Mouse (Mus musculus): ENCODE measurements around the gene Hdac9. TPM values are rescaled to one million over a fixed set of nuclear protein-coding genes. Genes with fewer than 3 reads are reported as not detected.

The Hdac9 gene
- total RNA-seq, 1 experiment from 2014 or later, result 0.88 TPM

DNA sequence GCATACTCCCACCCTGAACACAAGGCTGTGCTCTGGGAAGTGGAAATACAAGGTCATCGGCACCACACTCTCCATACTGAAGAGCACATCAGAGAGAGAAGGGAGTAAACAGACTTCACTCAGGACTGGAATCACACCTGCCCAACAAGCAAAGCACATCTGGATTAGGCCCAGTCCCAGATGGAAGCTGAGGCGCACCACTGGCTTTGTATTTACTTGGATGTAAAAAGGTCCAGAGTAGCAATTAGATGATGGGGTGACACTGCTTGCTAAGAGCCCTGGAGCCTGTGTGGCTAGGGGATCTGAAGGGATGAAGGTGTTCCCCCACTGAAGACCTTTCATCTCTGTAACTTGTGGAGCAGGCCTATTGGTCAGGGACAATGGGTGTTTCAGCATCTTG, 698.3 kb downstream of the Hdac9 start:
- DNase-seq, result no peak

- DNase-seq, result no peak
Observed at GRCm38 (mm10) chr12:34215023-34216020, 701.6 kb downstream of the Hdac9 start.

GRCm38 (mm10) chr12:34212162-34212561, 704.7 kb downstream of the Hdac9 start:
- no peak for DNase-seq

GRCm38 (mm10) chr12:34201471-34201870, 715.4 kb downstream of the Hdac9 start:
- DNase-seq, result no peak

- DNase-seq, result no peak
Observed at GRCm38 (mm10) chr12:34200030-34200446, 716.9 kb downstream of the Hdac9 start.

DNA sequence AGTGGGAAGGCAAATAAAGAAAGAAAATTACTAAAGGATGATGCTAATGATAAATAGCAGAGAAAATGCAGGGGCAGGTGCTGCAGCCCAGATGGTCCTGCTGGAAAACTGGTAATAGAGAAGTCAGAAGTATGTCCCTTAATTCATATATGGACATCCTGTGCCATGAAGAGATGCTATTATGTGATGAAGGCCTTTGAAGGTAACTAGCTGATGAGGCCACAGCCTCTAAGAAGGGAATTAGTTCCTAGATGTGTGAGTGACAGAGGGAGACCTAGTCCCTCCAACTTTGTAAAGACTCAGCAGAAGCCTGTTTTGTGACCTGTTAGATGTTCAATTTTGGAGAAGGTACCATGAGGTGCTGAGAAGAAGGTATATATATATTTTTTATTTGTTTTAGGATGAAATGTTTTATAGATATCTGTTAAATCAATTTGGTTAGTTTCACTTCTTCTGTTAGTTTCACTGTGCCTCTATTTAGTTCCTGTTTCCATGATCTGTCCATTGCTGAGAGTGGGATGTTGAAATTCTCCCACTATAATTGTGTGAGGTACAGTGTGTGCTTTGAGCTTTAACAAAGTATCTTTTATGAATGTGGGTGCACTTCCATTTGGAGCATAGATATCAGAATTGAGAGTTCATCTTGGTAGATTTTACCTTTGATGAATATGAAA, 721.6 kb downstream of the Hdac9 start:
- no peak for DNase-seq

DNA sequence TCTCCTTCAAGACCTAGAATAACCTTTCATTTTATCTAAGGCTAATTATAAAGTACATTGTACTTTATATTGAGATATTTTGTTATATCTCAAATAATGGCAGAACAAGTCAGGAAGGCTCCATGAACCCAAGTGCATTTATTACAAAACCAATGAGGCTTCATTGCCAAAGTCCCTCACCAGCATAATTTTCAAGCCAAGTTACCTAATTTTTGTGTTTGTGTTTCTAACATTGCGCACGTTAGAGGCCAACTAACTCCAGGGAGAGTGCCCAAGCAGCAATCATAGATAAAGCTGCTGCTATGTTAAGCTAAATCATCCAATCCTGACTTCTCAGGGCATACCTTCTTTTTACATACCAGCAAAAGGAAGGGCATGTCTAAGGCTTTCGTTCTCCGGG, 722.8 kb downstream of the Hdac9 start:
- DNase-seq, result no peak

- DNase-seq, result no peak
Observed at GRCm38 (mm10) chr12:34191246-34191645, 725.6 kb downstream of the Hdac9 start.

DNA sequence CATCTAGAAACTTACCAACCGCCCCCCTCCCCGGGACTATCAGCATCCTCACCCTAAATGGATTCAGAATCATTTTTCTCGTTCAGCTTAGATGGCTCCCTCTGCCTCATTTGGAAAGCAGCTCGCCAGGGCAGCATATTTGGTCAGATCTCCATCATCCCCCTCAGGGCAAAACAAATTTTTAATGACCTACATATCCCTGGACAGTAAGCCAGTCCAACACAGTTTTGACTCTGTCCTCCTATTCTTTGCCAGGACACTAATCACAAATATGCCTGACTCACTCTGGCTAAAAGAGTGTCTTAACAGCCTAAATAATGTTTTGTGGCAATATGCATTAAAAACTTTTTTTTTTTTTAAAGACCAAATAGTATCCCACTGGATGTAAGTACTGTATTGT, 738.0 kb downstream of the Hdac9 start:
- no peak for DNase-seq

DNA sequence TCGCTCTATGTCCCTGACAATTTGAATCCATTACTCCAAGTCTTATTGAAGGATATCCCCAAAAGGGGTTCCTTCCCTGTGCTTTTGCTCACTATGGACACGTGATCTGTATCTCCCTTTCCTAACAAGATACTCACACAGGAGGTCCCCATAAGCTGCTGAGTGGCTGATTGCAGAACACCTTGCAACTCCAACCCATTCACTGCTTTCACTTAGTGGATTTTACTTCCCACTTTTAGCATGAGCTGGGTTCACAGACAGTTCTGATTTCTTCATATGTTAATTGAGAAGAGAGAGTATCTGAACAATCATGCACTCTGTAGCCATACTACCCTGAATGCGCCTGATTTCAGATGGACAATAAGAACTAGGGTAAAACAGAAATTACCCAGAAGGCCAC, 740.1 kb downstream of the Hdac9 start:
- DNase-seq, result no peak

DNA sequence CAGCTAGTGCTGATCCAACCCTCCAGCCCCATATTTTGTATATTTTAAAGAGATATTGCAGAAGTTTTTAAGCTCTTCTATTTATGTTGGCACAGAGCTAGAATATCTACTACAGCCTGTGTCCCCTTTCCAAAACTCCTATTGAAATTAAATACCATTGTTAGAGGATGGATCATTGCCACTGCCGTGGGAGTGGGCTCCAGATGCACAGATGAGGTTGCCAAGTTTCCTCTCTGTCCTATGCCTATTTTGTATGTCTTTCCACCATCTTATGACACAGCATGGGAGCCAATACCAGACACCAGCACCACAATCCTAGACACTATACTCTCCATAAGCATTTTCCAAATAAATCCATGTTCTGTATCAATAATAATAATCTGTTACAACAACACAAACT, 743.9 kb downstream of the Hdac9 start:
- no peak for DNase-seq

- no peak for DNase-seq
Observed at GRCm38 (mm10) chr12:34170601-34171000, 746.3 kb downstream of the Hdac9 start.

DNA sequence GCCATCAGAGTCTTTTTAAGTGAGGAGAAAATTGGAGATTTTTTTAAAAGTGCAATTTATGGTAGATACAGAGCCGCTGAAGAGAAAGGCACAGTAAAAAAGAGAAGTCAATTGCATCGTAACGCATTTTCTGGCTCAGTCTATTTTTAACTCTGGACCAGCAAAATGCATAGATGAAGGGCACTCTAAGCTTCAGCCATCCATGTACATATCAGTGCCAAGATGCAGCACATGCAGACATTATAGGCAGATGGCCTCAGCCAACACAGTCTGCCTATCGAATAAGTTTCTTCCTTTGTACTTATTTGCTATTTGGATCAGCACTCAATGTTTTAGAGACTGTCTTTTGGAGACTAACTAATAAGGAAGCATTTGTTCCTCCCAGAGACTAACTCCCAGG, 751.2 kb downstream of the Hdac9 start:
- no peak for DNase-seq

GRCm38 (mm10) chr12:34156301-34156700, 760.6 kb downstream of the Hdac9 start:
- DNase-seq, result no peak

- DNase-seq, result no peak
Observed at GRCm38 (mm10) chr12:34155740-34156139, 761.2 kb downstream of the Hdac9 start.

GRCm38 (mm10) chr12:34154757-34155156, 762.1 kb downstream of the Hdac9 start:
- no peak for DNase-seq

DNA sequence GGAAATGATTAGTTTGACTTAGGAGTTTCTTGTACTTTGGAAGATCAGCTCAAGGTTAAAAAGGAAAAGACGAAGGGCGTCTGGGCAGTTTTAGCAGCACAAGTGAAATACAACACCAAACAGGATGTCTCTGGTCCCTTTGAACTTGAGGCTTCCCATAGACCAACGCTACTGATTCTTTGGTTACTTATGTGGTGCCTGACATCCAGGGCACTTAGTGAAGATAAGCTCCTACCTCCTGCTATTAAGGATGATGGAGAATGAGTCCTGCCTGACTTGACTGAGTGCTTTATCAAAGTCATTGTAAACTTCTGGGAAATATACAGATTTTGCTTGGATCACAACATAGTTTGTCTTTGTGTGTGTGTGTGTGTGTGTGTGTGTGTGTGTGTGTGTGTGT, 765.6 kb downstream of the Hdac9 start:
- DNase-seq, result no peak

DNA sequence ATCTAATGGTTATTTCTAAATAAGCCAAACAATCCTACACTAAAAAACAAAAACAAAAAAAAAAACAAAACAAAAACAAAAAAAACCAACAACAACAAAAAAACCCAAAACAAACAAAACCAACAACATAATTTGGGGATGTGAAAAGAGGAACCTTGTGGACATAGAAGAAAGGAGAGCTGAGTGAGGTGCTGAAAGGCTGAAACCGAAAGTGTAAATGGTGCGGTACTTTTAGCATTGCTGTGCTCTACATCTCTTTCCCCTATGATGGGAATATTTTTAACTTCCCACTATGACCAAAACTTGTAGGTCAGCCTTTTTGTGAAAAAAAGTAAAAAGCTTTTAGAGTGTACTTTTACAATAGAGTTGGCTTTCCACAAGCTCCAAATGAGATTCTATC, 774.2 kb downstream of the Hdac9 start:
- no peak for DNase-seq

- DNase-seq, result no peak
Observed at GRCm38 (mm10) chr12:34113336-34113735, 803.6 kb downstream of the Hdac9 start.

GRCm38 (mm10) chr12:34092953-34093352, 823.9 kb downstream of the Hdac9 start:
- no peak for DNase-seq

GRCm38 (mm10) chr12:34091851-34092250, 825.0 kb downstream of the Hdac9 start:
- DNase-seq, result no peak

- DNase-seq, result no peak
Observed at GRCm38 (mm10) chr12:34087292-34087942, 829.5 kb downstream of the Hdac9 start.

- DNase-seq, result no peak
Observed at GRCm38 (mm10) chr12:34076981-34077380, 839.9 kb downstream of the Hdac9 start.
